Mouse (Mus musculus) layer of hippocampus, adult 8-10 months (tissue): ENCODE measurements around the gene Oas1g. TPM values are rescaled to one million over a fixed set of nuclear protein-coding genes. Genes with fewer than 3 reads are reported as not detected.
A peak's percentile ranks its signal among the peaks of the same experiment; 100 is the strongest.
"Not testable (repeated sequence)": the region's sequence is repeated elsewhere in the genome, so short reads cannot be mapped to it uniquely, and the experiment has no call there.

ENCODE experiments used
- DNase-seq, 2 experiments: peaks; one replicate each; pipeline ENCODE4 v3.0.0; 2022; ENCODE audit warnings: low spot score in 2 of 2
- total RNA-seq, 4 experiments: library from RNA; stranded (reverse); gene quantifications; 2 replicates each; pipeline ENCODE4 v1.2.4; 2022

Gene Oas1g
- total RNA-seq, 4 experiments from 2014 or later = 0.84 TPM; not detected in 3

DNA sequence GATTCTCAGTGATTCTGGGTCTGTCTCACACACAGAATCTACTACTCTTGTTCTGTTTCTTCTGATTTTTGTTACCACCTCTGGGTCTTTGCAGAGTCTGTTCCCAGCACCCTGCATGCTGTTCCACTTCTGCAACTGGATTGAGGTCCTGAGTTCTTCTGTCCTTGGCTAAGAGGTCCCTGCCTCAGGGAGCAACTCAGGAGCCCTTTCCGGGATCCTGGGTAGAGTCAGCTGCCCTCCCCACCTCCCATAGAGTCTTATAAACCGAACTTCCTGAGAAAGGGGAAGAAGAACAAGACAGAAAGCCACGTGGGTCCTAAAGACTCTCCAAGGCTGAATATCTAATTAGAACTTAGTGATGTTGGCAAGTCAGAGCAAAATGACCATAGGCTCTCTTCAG lies 3.6 kb upstream of the Oas1g start:
- no peak for DNase-seq

- no peak for DNase-seq
Observed at GRCm38 (mm10) chr5:120890026-120890425, 2.6 kb upstream of the Oas1g start.

DNA sequence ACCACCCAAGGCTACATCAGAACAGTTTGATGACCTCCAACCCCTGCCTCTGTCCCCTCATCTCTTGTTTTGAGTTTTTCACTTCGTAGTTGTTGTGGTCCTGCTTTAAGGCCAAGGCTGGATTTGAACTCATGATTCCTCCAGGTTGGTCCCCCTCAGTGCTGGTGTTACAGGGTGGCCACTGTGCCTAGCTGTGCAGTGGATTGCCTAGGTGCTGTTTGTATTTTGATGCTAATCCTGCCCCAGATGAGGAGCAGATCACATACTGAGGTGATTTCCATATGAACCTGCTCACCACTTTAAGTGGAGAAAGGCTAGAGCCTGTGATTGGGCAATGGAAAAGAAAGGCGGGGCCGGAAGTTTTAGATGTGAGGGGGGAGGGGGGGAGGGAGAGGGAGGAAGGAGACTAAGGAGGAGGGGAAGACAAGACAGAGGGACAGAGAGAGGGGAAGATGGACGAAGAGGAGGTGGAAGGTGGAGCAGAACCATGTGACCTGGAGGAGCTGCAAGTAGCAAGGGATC lies 942 bp upstream of the Oas1g start:
- not testable (repeated sequence) for DNase-seq

DNA sequence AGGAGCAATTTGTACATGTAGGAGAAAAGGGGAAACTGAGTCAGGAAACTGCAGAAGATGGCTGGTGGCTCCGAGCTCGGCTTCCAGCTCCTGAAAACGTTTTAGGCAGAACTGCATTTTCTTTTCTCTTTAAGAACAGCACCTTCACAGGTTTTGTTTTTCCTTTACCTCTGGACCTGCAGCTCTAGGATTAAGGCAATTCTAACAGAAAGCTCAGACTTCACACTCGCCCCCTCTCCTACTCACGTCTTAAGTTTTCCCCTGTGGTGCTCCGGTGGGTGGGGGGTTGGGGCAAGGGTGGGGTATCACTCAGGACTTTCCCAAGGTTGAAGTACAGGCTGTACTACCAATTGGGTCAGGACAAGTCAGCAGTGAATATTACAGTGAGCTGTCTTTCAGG lies 418 bp upstream of the Oas1g start:
- DNase-seq = no peak

- not testable (repeated sequence) for DNase-seq
Observed at GRCm38 (mm10) chr5:120881681-120882080, 5.7 kb downstream of the Oas1g start.

DNA sequence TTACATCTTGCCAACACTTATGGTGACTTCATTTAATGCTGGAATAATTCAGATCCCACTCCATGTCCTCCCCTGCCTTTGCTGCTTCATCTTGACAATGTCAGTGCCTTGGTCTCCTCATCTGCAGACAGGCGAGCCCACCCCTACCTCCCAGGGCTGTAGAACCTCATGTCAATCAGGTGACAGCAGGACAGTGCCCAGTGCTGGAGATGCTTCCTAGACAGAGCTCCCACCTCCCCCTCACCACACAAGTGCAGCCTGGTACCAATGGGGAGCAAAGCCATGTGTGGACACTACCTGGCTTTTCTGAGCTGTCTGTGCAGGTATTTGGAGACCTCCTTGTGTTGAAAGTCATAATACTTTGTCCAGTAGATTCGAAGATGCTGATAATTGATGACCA lies 8.6 kb downstream of the Oas1g start:
- DNase-seq = not testable (repeated sequence)

- DNase-seq = not testable (repeated sequence)
Observed at GRCm38 (mm10) chr5:120877407-120877806, 10.0 kb downstream of the Oas1g start.

- not testable (repeated sequence) for DNase-seq
Observed at GRCm38 (mm10) chr5:120876839-120877238, 10.6 kb downstream of the Oas1g start.

GRCm38 (mm10) chr5:120871469-120871868 lies 15.9 kb downstream of the Oas1g start:
- DNase-seq = no peak

DNA sequence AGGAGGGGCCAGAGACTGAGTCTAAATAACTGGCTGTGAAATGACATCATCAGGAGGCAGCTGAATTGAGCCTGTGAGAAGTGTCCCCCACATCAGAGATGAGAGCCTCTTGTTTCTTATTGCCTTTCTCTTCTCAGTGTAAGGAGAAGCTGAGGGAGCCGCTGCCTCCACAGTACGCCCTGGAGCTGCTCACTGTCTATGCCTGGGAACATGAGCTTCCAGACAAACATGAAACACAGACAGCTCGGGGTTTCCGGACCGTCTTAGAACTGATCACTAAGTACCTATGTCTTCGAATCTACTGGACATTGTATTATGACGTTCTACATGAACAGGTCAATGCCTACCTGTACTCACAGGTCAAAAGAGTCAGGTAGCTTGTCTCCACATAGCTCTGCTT lies 16.6 kb downstream of the Oas1g start:
- no peak for DNase-seq

DNA sequence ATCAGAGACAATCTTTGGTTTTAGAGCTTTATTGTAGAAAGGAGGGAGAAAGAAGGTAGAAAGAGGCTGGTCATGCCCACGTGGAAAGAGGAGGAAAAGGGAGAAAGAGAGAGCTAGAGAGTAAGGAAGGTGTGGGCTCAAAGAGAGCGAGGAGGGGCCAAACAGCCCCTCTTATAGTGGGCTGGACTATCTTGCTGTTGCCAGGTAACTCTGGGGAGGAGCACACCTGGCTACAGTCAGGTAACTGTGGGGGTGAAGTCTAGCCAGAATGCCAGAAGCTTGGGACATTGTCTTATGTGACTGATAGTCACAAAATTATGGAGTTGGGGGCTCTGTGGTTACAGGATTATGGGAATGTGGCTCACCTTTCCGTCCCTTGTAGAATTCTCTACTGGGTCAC lies 17.3 kb downstream of the Oas1g start:
- DNase-seq = no peak

GRCm38 (mm10) chr5:120869436-120870015 lies 17.9 kb downstream of the Oas1g start:
- no peak for DNase-seq

DNA sequence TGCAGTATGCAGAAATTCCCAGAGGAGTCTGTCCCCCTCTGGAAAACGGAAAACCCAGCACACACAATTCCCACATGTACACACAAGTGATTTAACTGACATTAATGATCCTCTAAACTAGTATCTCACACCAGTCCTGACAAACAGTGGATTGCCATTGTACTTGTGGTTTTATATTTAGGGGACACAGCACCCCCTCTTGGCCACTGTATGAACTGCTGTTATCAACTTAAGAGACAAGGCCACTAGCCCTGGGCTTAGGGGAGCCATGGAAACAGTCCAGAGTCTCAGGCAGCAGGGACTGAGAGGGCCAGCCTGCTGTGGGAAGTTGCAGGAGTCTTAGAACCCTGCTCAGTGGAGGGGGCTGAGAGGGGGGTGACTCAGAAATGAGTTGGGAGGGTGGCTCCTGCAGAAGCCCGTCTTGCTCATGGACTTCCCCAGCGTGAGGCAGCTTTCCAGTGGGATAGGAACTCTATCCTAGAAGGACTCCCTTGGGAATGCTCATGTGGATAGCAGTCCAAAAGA lies 22.0 kb downstream of the Oas1g start:
- DNase-seq = no peak

GRCm38 (mm10) chr5:120861121-120861520 lies 26.3 kb downstream of the Oas1g start, which contains the start of gene Oas1h:
Oas1h (plus strand) TSS chr5:120861421.
- DNase-seq = no peak

GRCm38 (mm10) chr5:120859241-120859640 lies 28.2 kb downstream of the Oas1g start:
- DNase-seq = peak; percentile 26 to 29

- DNase-seq = peak in 1 of 2 experiments; percentile 41
Observed at GRCm38 (mm10) chr5:120849601-120850136, 37.7 kb downstream of the Oas1g start.

- no peak for DNase-seq
Observed at GRCm38 (mm10) chr5:120847067-120847466, 40.3 kb downstream of the Oas1g start, which contains the start of gene Oas1f. Oas1f (plus strand) TSS chr5:120847367.

- no peak for DNase-seq
Observed at GRCm38 (mm10) chr5:120844713-120845112, 42.7 kb downstream of the Oas1g start.

- DNase-seq = peak in 1 of 2 experiments; percentile 27
Observed at GRCm38 (mm10) chr5:120836731-120837585, 50.5 kb downstream of the Oas1g start.

DNA sequence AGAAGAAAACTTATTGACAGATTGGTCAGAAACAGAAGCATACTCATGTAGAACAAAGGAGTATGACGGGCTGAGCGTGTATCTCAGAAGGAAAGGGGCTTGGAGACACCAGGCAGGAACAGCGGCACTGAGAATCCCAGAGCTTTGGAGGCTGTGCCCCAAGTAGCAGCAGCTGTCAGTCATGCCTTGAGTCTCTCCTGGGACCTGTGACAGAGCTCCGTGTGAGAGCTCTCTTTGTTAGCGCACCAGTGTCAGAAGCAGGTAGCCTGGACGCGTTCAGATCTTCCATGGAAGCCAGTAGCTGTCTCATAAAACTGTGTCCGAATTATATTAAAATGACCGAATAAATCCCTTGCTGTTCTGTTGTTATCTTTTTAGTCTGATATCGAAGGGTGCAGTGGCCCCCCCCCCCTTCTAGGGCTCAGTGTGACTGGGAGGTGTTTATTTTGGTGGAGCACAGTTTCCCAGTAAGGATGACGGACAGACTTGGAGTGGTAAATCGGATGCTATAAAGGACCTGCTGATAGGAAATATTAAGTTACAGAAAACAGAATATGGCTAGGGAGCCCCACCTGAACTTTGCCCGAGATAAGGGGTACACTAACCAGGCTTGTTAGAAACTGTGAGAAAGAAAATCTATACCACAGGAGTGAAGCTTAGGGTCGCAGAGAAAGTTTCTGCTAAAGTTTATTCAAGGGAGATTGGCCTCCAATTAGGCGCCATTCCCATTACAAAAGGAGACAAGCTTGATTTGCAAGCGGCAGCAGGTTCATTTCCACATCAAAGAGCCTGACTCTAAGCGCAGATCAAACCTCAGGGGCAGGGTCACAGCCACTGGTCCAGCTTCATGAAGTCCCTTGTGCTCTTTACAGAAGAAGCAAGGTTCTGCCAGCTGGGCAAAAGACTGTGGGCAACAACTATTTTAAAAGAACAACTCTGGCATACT lies 53.8 kb downstream of the Oas1g start:
- no peak for DNase-seq

- DNase-seq = no peak
Observed at GRCm38 (mm10) chr5:120831031-120831430, 56.4 kb downstream of the Oas1g start.
